Mouse (Mus musculus): ENCODE measurements at regions not wholly inside any gene's neighbourhood (a gene's known extent, or its start where the extent isn't known, plus 50 kb on each side); places are given as distances from the start of the nearest gene placed in this dataset.

DNA sequence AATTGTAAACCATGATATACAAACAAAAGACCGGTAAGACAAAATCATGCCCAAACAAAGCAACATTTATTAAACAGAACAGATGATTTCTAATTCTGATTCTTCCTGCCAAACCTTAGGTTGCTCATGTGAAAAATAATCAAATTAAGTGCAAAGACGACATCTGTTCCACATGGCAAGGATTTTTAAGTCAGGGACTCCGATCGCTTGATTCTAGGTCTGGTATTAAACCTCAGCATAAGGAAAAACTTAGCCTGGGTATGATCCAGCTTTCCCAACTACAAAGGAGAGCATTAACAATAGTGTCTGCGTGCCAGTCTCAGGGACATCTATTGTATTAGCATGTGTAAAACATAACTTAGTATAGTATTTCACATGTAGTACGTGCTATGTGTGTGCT lies 181.8 kb upstream of the Rnpc3 start:
- no peak for DNase-seq (ENCODE audit: low read depth, low spot score)

DNA sequence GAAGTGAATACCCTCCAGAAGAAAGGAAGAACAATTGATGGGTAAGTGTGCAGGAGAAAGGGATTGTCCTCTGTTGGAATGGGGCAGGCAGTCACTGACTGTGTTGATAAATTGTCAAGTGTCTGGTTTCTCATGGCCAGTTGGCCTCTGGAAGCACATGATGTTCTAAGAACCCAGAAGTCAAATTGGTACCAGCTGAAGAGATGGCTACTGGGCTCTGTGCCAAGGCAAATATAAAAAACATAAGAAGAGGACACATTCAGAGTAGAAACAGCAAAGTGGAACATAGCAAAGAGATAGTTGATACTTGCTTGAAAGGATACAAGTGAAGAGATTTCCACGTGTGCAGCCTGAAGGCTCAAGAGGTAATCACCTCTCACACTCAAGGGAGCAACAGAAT lies 170.9 kb upstream of the Col11a1 start:
- DNase-seq (ENCODE audit: low read depth, low spot score): no peak

DNA sequence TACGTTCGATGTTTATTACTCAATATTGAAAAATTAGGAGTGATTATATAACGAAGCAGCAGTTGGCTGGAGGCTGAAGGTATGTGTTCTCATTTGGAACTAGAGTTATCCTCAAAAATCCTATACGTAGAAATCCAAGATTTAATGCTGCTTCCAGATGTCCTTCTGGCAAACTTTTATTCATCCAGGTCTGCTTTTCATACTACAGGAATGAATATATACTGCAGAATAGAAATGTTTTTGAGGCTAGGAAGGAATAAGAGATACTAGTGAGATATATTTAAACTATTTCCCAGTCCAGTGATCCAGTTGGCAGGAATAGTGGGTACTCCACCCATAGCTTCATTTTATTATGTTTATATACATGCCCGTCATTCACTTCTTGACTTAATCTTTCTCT lies 170.3 kb upstream of the Col11a1 start:
- no peak for DNase-seq (ENCODE audit: low read depth, low spot score)

DNA sequence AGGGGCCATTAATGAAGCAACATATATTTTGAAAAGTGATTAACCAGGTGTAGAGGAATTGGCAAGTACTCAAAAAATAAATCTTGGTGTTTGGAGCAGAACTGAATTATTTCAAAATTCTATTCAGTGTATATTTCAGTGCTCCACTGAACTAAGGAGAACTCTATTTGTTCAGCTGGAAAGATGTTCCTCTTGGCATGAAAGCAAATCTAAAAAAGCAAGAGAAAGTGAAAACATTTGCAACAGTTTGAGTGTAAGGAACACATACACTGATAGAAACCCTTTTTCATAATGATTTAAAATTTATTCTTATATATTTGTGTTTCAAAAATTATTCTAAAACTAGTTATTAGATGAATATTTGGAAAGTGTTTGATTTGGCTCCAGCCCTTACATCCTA lies 169.9 kb upstream of the Col11a1 start:
- DNase-seq (ENCODE audit: low read depth, low spot score): no peak

DNA sequence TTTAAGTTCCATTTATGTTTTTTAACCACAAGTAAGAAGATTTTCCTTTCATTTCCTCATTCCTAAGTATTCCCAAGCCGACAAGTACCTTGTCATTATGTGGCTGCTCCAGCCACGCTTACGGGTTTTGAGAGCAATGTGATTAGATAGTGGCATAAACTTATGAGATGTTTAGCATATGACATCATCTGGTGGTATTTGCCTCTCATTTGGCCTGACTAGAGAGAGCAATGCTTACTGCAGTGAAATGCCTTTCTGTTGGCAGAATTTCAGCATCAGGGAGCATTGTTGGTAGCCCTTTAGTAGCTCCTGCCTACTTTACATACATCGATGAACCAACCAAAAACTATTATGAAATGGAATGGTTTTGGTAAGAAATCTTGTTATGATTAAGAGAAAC lies 157.1 kb upstream of the Col11a1 start:
- DNase-seq (ENCODE audit: low read depth, low spot score): no peak

DNA sequence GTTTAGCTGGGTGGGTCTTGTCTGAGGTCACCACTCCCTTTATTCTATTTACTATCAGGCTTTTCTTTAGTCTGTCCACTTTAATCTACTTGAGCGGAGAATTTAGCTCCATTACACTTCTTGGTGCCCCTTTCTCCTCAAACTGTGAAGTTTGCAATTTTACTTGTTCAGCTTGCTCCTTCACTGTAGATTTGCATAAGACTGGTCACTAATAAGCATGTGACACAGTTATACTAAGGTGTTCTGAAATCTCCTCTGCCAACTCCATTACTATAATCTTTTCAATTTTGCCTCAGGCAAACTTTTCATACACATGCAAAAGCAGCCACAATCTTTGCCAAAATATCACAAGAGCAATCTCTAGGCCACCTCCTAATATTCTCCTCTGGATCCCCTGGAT lies 125.2 kb upstream of the Col11a1 start:
- no peak for DNase-seq (ENCODE audit: low read depth, low spot score)

DNA sequence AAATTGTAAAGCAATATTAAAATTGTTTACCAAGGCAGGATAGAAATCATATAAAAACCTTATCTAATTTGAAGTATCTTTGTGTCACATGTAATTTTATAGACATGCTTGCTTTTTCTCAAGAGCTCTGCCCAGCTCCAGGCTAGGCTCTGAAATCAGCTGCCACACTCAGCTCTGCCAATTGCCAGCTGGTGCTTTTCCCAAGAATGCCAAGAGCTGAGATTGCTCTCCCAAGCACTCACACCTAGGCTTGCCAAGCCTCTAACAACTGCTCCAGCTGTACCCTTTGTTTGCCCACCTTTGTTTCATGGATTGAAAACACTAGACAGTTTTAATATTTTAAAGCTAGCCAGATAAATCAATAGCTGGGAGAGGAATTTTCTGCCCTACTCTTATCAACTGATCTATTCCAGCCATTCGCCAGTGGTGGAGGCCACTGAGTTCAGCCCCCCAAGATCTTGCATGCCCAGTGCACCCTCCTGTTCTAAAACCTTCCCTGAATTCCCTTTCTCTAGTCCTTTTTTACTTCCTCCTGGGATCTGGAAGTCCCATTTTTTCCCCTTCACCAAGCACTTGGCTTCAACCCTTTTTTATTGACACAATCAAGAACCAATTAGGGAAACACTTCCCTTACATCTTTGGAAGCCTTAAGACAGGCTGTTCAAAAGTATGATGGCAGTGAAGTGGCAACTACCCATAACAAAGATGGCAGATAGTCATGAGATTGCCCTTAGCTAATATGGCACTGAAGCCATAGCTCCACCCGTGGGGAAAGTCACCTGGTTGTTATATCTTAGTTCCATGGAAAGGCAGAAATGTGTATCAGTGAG lies 110.8 kb upstream of the Col11a1 start:
- DNase-seq (ENCODE audit: low read depth, low spot score): peak; percentile 37

DNA sequence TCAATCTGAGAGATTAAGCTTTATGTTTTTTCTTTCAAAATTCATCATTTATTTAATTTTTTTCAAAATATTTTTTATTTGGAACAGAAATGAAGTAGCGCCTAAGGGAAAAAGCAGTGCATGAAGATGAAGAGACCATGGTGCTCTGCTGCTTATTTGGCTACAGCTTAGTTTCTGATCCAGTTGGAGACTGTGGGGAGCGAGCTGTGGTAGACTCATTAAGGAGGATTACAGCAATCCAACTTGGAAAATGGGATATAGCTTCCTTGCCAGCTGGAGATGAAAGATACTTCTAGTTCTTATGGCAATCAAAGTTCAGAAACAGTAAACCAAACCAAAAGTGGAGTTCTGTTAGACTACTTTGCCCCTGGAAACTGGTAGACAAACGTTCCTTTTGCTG lies 98.8 kb upstream of the Col11a1 start:
- DNase-seq (ENCODE audit: low read depth, low spot score): peak; percentile 16

DNA sequence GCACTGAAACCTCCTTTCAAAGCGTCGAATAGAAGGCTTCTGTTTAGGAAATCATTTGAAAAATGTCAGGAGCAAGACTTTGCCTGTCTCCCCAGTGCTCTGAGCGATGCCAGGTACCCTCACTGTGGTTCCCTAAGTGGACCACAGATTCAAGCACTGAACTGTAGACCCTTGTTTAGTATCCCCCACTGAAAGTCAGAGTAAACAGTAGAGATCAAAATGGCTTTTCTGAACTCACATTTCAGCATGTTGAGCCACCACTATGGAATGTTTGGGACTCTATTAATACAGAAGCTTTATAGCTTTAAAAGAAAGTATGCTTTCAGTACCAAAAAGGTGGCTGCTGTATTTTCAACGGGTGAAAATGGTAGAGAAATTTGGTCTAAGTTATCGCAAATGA lies 79.8 kb upstream of the Col11a1 start:
- no peak for DNase-seq (ENCODE audit: low read depth, low spot score)

DNA sequence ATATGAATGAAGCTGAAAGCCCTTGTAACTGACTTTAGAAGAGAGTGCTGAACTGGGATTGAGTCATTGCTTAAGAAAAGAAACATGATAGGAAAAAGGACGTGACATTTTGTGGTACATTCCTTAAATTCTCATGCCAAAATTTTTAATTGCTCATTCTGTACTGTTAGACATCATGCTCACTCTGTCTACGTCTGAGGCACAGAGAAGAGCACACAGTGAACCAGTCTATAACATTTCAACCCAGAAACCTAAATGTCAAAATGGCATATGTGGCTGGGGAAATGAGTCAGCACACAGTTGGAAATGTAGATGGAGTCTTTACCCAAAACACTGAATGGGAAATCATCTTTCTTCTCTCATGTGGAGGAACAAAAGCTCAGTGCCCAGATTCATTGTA lies 77.9 kb upstream of the Col11a1 start:
- DNase-seq (ENCODE audit: low read depth, low spot score): no peak

DNA sequence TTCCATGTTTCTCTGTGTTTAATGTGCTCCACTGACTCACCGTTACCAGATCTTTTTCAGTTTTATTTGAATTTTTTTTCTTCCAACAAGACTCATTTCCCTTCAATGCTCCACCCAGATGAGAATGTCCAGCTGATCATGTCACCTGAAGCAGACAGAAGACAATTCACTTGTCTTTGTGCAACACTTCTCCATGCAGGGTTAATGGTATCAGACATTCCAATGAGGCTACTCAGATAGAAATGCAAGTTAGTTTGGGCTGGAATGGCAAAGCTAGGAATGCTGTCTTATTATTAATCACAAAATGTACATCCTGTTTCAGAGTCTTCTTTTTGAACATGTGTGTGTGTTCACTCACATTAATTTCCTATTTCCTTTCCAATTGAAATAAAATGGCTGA lies 77.2 kb upstream of the Col11a1 start:
- DNase-seq (ENCODE audit: low read depth, low spot score): no peak

DNA sequence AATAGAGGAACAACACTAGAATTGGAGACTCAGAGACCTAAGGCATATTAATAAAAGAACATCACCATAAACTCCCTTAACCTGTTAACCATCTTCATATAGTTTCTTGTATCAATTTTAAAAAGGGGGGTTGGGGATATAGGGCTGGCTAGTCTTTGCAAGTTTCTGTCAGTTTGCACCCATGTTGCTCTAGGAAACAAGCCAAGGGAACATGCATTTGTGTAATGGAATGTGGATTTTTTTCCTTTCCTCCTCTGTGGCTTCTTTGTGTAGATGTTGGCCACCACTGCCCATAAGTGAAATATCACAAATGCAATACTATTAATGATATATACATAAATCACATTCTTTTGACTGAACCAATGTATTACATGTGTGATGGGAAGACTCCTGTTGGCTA lies 75.9 kb upstream of the Col11a1 start:
- no peak for DNase-seq (ENCODE audit: low read depth, low spot score)

DNA sequence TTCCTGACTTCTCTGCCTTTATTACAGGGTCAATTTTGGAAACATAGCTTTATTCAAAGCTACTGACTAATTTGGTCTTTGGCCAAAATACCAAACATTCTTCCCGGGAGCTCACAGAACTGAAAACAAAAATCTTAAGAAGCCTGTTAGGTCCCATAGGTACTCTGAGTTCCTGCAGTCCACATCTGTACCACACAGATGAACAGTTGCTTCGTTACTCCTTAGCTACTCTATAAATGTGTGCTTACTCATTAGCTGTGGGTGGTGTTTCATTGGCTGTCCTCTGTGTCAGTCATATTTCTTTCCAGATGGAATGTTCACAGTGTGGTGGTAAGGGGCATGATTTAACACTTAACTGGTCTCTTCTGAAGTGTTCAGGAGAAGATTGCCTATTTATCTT lies 70.3 kb upstream of the Col11a1 start:
- no peak for DNase-seq (ENCODE audit: low read depth, low spot score)
